Mouse (Mus musculus) cortical plate, adult 2 months (tissue): ENCODE results near the gene Ackr2. TPM values are rescaled to one million over a fixed set of nuclear protein-coding genes. Genes with fewer than 3 reads are reported as not detected.

Experiments
- H3K27ac ChIP-seq: fragments of 200-500 bp; 2 replicates; pipeline ENCODE4 v1.5.1; 2012; ENCODE audit warnings: low read length, control low read depth, inconsistent platforms; ENCODE audit not compliant: insufficient read depth
- H3K4me1 ChIP-seq: fragments of 200-500 bp; 2 replicates; pipeline ENCODE4 v1.6.1; 2011; ENCODE audit warnings: low read length; ENCODE audit not compliant: control insufficient read depth, insufficient read depth
- H3K4me3 ChIP-seq: fragments of 200-500 bp; 2 replicates; pipeline ENCODE4 v1.5.1; 2011; ENCODE audit warnings: mild to moderate bottlenecking, low read length, control low read depth; ENCODE audit not compliant: insufficient read depth
- CTCF ChIP-seq: fragments of 200-500 bp; IDR thresholded peaks from 2 replicates; pipeline ENCODE4 v1.5.1; 2011; ENCODE audit warnings: mild to moderate bottlenecking, control low read depth, low read length; ENCODE audit not compliant: insufficient read depth; ENCODE audit errors: extremely low read depth
- POLR2A ChIP-seq: fragments of 200-500 bp; IDR thresholded peaks from 2 replicates; pipeline ENCODE4 v1.6.1; 2011; ENCODE audit warnings: mild to moderate bottlenecking, low read length, control low read depth; ENCODE audit not compliant: insufficient read depth; ENCODE audit errors: extremely low read depth
- polyA plus RNA-seq: library from polyadenylated mRNA; depleted of rRNA; stranded (reverse); fragments of >200 nt; gene quantifications from 2 replicates; pipeline ENCODE4 v1.2.3, GENCODE M21; 2012

Ackr2 gene
- polyA plus RNA-seq, 1 experiment: 4.7 TPM

GRCm38 (mm10) chr9:121912786-121913185 is 14.6 kb downstream of the Ackr2 start:
- no peak for TF ChIP-seq POLR2A
- Histone ChIP-seq H3K4me1 (no peaks in the 10 kb centered on the region), H3K27ac (no peak overlapping the region), H3K4me3 (no peak overlapping the region)

- H3K4me1 ChIP-seq: no peaks in the 10 kb centered on the region
- H3K4me3 ChIP-seq: no peak overlapping the region
- no peak overlapping the region for H3K27ac ChIP-seq
- TF ChIP-seq CTCF: no peak
- TF ChIP-seq POLR2A: no peak
Measured at GRCm38 (mm10) chr9:121914226-121914757, 16.1 kb downstream of the Ackr2 start.

GRCm38 (mm10) chr9:121915056-121915455 is 16.9 kb downstream of the Ackr2 start:
- Histone ChIP-seq H3K27ac (no peak overlapping the region), H3K4me1 (no peaks in the 10 kb centered on the region), H3K4me3 (no peak overlapping the region)
- no peak for TF ChIP-seq POLR2A
- no peak for TF ChIP-seq CTCF

GRCm38 (mm10) chr9:121916102-121916501 is 17.9 kb downstream of the Ackr2 start, which contains the start of gene Cyp8b1:
Gene Cyp8b1, minus strand, starts transcription at chr9:121916305.
- Histone ChIP-seq H3K4me3 (no peak within 1 kb of the TSS), H3K4me1 (no peaks in the 10 kb centered on the region), H3K27ac (no peak within 1 kb of the TSS)
- TF ChIP-seq POLR2A (no peak), CTCF (no peak)

GRCm38 (mm10) chr9:121919027-121919501 is 20.9 kb downstream of the Ackr2 start:
- Histone ChIP-seq H3K4me3 (no peak overlapping the region), H3K4me1 (no peaks in the 10 kb centered on the region), H3K27ac (no peak overlapping the region)
- no peak for TF ChIP-seq POLR2A
- TF ChIP-seq CTCF: no peak

- no peak overlapping the region for H3K27ac ChIP-seq
- no peaks in the 10 kb centered on the region for H3K4me1 ChIP-seq
- H3K4me3 ChIP-seq: no peak overlapping the region
- no peak for TF ChIP-seq POLR2A
- no peak for TF ChIP-seq CTCF
Measured at GRCm38 (mm10) chr9:121923443-121923842, 25.3 kb downstream of the Ackr2 start.

GRCm38 (mm10) chr9:121923906-121924305 is 25.8 kb downstream of the Ackr2 start:
- H3K4me3 ChIP-seq: no peak overlapping the region
- no peaks in the 10 kb centered on the region for H3K4me1 ChIP-seq
- no peak overlapping the region for H3K27ac ChIP-seq
- TF ChIP-seq POLR2A: no peak
- no peak for TF ChIP-seq CTCF

- H3K27ac ChIP-seq: no peak overlapping the region
- no peak overlapping the region for H3K4me3 ChIP-seq
- H3K4me1 ChIP-seq: no peaks in the 10 kb centered on the region
- TF ChIP-seq POLR2A: no peak
- TF ChIP-seq CTCF: no peak
Measured at GRCm38 (mm10) chr9:121924901-121925560, 26.9 kb downstream of the Ackr2 start.

- Histone ChIP-seq H3K4me3 (no peak overlapping the region), H3K4me1 (no peaks in the 10 kb centered on the region), H3K27ac (no peak overlapping the region)
- TF ChIP-seq CTCF: no peak
- no peak for TF ChIP-seq POLR2A
Measured at GRCm38 (mm10) chr9:121925959-121926358, 27.8 kb downstream of the Ackr2 start.

- no peaks in the 10 kb centered on the region for H3K4me1 ChIP-seq
- no peak overlapping the region for H3K4me3 ChIP-seq
- no peak for TF ChIP-seq POLR2A
- TF ChIP-seq CTCF: no peak
- H3K27ac ChIP-seq: no peak overlapping the region
Measured at GRCm38 (mm10) chr9:121926634-121927405, 28.7 kb downstream of the Ackr2 start.
